Mouse (Mus musculus) adrenal gland, adult 2 months (tissue): ENCODE results near the gene Tas2r138. TPM values are rescaled to one million over a fixed set of nuclear protein-coding genes. Genes with fewer than 3 reads are reported as not detected.

Source experiments
- polyA plus RNA-seq: library from polyadenylated mRNA; depleted of rRNA; stranded (reverse); fragments of >200 nt; gene quantifications from 2 replicates; pipeline ENCODE4 v1.2.3, GENCODE M21; 2012; rRNA removed
- total RNA-seq, 2 experiments: library from RNA; stranded (reverse); gene quantifications; 2 replicates each; pipeline ENCODE4 v1.2.3; 2021

Gene Tas2r138
- total and polyA plus RNA-seq, 3 experiments = not detected

Other genes with a start within 250 kb of the Tas2r138 start
- gene E330009J07Rik, start 177.2 kb downstream of the Tas2r138 start, total RNA-seq = 10 to 100 TPM; 11.9 to 15.4 TPM
- gene E330009J07Rik, start 177.2 kb downstream of the Tas2r138 start, polyA plus RNA-seq = 4.2 and 4.7 TPM in 2 replicates
- not detected for gene Wee2, start 174.2 kb downstream of the Tas2r138 start, total RNA-seq
- gene Wee2, start 174.2 kb downstream of the Tas2r138 start, polyA plus RNA-seq = not detected in 2 replicates
- 10 to 100 TPM; 40.4 to 53.8 TPM for gene Ssbp1, start 142.0 kb downstream of the Tas2r138 start, total RNA-seq
- gene Ssbp1, start 142.0 kb downstream of the Tas2r138 start, polyA plus RNA-seq = 8.2 and 11.8 TPM in 2 replicates
- under 1 TPM in 1 of 2 experiments, not detected in 1; 0.26 TPM for gene Tas2r137, start 122.1 kb downstream of the Tas2r138 start, total RNA-seq
- gene Tas2r137, start 122.1 kb downstream of the Tas2r138 start, polyA plus RNA-seq = not detected in 2 replicates
- not detected for gene Tas2r108, start 119.8 kb downstream of the Tas2r138 start, total RNA-seq
- not detected in 2 replicates for gene Tas2r108, start 119.8 kb downstream of the Tas2r138 start, polyA plus RNA-seq
- not detected for gene Prss37, start 93.8 kb downstream of the Tas2r138 start, total RNA-seq
- not detected in 2 replicates for gene Prss37, start 93.8 kb downstream of the Tas2r138 start, polyA plus RNA-seq
- gene Olfr461, start 58.3 kb downstream of the Tas2r138 start, total RNA-seq = not detected
- gene Olfr461, start 58.3 kb downstream of the Tas2r138 start, polyA plus RNA-seq = not detected in 2 replicates
- not detected for gene Olfr460, start 43.8 kb downstream of the Tas2r138 start, total RNA-seq
- gene Olfr460, start 43.8 kb downstream of the Tas2r138 start, polyA plus RNA-seq = not detected in 2 replicates
- gene Clec5a, start 27.5 kb downstream of the Tas2r138 start, total RNA-seq = 1 to 10 TPM in 1 of 2 experiments, under 1 TPM in 1; 0.92 to 2.9 TPM
- 0.06 TPM in 1 of 2 replicates, not detected in the other for gene Clec5a, start 27.5 kb downstream of the Tas2r138 start, polyA plus RNA-seq
- 1 to 10 TPM in 1 of 2 experiments, under 1 TPM in 1; 0.31 to 1.9 TPM for gene Mgam, start 15.5 kb upstream of the Tas2r138 start, total RNA-seq
- gene Mgam, start 15.5 kb upstream of the Tas2r138 start, polyA plus RNA-seq = 0.09 and 0.38 TPM in 2 replicates